Mouse (Mus musculus) adrenal gland, adult (tissue): ENCODE results near the gene Arhgap23.

Experiments
- DNase-seq, 2 experiments: peaks; one replicate each; pipeline ENCODE4 v3.0.0; 2022 to 2023; ENCODE audit warnings: low spot score in 1 of 2; ENCODE audit not compliant: inconsistent age in 2 of 2

The Arhgap23 gene

DNA sequence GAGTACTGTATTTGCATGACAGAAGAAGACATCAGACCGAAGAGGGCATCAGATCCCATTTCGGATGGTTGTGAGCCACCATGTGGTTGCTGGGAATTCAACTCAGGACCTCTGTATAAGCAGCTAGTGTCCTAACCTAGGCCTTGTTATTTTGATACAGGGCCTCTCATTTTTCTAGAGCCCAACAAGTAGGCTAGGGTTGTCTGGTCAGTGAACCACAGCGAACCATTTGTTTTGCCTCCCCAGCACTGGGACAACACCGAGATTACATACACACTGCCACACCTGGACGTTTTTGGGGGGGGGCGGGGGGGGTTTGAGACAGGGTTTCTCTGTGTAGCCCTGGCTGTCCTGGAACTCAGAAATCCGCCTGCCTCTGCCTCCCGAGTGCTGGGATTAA, 18.8 kb downstream of the Arhgap23 start:
- no peak for DNase-seq

- DNase-seq: peak; percentile 95 to 98
Observed at GRCm38 (mm10) chr11:97434704-97435454, 19.5 kb downstream of the Arhgap23 start.

DNA sequence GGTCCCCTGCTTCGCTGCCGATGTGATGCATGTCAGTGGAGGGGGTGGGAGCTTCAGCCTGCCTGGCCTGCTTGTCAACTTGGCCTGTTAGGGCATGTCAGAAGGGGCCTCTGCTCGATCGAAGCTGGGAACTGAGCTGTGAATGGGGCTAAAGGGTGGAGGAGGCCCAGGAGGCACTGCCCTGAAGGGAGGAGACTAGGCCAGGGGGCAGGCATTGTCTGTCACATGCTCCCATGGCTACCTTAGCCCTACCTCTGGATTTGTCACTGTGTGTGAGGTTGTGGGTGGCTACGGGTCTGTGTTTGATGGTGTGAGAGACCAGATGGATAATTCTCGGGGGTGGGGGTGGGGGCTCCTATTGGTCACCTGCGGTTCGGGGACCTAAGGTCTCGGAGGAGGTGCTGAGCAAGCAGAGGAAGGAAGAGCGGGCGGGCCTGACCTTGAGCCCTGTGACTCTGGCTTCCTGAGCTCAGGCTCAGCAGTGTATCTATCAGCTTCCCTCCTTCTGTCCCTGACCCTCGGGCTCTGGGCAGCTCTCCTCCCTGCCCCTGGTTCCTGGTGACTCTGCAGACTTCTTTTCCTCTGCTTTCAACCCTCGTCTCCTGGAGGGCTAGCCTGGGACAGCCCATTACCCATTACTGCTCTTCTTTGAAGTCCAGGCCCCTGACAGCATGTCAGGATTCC, 20.6 kb downstream of the Arhgap23 start:
- peak; percentile 84 to 93 for DNase-seq

DNA sequence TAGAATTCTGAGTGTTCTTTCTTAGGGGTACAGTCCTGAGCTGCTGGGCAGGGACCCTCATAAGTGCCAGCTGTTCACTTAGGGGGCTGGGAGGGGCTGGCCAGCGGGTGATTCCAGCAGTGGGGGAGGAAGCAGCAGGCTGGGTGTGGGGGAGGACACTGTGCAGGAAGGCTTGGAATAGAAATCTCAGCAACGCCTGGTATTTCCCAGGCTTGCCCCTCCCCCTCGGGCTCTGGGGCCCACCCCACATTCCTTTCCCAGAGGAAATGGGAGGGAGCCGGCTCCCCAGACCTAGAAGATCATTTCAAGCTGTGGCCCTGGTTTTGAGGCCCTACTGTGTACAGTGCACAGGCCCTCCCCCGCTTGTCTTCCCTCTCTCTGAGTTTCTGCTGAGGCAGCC, 22.4 kb downstream of the Arhgap23 start:
- peak; percentile 81 to 85 for DNase-seq

- peak; percentile 61 to 73 for DNase-seq
Observed at GRCm38 (mm10) chr11:97438868-97439267, 23.5 kb downstream of the Arhgap23 start.

DNA sequence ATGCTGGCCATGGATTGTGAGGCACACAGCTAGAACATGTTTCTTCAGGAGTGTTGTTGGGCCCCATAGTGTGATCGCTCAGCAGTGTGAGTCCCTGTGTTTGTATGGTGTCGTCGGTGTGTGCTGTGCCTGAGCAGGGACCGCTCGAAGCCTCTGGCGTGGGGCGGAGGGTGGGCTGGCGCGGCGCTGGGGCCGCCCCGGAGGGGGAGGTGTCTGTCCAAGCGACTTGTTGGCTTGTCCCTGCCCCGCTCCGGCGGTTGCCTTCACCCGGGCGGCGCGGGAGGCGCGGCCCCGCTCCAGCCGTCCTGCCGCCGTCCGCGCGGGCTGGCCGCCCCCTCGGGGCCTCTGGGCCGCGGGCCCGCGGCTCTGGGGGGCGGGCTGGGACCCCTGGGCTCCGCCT, 24.6 kb downstream of the Arhgap23 start:
- peak; percentile 88 to 92 for DNase-seq

- DNase-seq: peak; percentile 52 to 79
Observed at GRCm38 (mm10) chr11:97440441-97440881, 25.1 kb downstream of the Arhgap23 start.

DNA sequence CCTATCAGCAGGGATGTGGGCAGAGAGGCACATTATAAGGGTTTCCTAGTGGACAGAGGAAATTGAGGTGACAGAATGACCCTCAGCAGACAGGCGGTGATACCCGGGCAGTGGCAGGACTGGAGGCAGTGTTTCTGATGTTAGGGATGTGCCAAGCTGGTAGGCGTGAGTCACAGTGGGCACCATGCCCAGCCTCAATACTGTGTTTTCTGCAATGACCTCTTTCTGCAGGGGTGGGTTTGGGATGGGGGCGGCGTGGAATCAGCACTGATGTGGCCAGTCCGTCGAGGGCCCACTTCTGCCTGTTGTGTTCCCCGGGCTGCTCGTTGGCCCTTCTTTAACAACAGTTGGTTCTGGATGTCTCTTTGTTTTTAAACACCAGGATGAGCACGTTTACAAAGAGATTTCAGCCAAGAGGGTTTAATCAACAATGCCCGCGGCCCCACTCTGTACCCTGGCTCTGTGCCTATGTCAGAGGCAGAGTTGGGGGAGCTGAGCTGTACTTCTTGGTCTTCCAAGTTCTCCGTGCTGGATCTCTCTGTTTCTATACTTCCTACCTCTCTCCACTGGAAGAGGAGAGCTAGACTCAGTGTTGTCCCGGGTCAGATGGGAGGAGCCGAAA, 25.8 kb downstream of the Arhgap23 start:
- peak; percentile 88 to 94 for DNase-seq

DNA sequence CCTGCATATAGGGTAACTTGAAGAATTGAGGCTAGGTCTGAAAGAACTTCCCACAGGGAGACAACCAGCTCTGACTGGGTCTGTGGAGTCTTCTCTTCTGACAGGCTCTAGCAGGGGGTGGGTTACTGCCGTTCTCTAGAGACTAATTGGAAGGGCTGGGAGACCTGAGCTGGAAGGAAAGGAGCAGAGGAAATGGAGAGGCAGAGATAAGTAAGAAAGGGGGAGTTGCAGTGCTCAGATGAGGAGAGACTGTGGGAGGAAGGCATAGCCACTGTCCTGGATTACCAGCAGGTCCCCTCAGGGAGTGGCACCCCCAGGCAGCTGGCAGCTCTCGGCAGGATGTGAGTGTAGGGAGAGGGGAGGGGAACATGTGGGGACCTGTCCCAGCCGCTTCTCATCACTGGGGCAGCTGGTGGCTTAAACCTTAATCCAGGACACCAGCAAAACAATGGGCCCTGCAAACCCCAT, 26.4 kb downstream of the Arhgap23 start:
- DNase-seq: peak in 1 of 2 experiments; percentile 57

GRCm38 (mm10) chr11:97442891-97443675, 27.8 kb downstream of the Arhgap23 start:
- no peak for DNase-seq

DNA sequence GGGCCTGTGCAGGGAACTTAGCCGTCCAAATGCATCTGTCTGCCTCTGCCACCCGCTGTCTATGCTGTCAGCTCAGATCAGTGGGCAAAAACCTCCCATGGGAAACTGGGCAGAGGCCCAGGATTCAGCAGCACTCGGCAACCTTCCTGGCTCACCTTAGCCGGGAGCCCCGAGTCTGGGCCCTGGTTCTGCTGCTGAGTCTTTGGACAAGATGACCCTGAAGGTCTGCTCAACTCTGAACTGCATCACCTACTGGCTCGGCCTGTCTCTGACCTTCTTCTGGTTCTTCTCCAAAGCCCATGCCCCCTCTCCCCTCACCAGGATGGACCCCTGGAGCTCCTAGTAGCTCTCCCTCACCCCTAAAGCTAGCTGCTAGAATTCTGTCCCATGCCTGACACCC, 30.3 kb downstream of the Arhgap23 start:
- no peak for DNase-seq

DNA sequence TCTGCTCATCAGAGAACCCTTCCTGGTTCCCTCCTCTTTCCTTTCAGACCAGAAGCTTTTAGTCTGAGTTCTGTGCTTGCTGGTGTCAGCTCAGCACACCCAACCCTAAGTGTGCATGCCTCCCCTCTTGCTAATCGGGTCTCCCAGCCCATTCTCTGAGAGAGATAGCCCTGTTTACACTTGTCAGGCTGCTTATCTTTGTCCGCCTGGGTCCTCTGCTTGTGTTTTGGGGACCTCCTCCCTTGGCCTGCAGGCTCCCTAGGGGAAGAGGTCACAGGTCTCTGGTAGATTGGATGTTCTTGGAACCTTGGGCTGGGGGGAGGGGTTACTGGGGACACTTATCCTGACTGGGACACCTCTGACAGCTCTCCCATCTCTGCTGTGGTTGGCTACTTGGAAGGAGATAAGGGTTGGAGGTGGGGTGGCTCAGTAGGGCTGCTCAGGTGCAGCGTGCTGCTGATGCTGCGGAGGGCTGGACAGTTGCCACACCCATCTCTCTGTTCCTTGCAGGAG, 30.7 kb downstream of the Arhgap23 start:
- DNase-seq: no peak

DNA sequence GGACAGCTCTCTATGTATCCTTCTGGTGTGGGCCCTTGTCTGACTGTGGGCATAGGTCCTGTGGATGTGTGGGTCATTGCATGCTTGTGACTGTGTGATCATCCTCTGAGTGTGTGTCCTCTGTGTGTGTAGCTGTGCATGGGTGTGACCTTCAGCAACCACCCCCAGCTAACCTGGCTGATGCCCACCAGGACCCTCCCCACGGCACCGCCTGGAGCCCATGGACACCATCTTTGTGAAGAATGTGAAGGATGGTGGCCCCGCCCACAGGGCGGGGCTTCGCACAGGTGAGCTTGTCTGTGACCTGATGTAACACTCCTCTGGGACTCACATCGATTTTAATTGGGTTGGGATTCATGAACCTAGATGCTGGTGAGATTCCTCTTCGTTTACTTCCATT, 32.6 kb downstream of the Arhgap23 start:
- peak in 1 of 2 experiments; percentile 53 for DNase-seq

DNA sequence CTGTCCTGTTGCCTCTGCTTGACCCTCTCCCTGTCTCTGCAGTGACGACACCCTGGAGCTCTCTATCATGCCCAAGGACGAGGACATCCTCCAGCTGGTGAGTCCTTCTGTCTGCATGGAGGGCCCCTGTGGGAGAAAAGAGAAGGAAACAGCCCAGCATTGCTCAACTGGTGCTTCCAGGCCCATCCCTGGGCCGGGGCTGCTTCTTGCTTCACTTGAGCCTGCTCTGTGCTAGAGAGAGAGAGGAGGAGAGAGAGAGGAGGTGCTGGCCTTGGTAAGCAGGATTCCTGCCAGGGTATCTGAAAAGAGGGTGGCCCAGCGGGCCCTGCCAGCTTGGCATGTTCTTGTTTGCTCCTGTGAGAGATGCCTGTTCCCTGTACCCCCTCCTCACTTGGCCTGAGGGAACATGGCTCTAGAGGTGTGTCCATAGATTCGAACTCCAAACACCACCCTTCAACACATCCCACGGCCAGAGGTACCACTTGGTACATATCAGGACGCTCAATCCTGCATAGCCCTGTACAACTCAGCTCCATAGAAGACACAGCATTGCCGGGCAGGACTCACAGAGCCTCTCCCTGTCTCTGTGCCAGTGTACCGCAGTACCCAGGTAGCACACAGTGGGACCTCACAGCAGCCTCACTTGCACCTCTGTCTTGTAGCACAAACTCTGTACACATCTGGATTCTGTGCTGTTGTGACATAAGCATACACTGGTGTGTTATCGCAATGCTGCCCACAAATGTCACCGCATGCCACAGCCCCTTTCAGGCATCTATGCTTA, 33.5 kb downstream of the Arhgap23 start:
- peak; percentile 79 to 93 for DNase-seq

DNA sequence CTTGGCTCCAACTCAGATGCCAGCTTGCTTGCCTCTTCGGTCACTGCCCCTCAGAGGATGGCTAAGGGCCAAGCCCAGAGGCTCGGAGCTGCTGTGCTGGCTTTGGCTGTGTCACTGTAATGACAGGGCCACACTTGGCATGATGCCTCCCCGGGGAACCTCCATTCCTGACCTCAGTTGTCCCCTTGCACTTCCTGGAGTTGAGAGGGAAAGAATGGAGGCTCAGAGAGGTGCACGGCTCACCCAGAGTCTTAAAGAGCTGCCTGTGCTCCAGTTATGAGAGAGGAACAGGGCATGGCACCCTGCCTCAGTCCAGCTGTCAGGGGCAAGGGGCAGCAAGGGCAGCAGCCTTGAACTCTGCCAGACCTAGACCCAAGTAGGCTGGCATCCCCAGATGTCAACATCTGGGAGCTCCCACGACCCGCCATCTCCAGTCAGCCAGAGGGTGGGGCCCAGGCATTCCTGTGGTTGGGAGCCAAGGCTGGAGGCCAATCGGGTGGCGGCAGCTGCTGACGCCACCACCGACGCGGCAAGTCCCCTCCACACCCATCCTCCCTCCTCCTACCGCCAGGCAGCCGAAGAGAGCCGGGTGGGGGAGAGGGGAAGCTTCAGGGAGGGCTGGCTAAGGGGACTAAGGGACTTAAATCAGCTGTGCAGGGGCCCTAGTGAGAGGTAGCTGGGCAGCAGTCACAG, 34.4 kb downstream of the Arhgap23 start:
- peak; percentile 91 to 96 for DNase-seq

DNA sequence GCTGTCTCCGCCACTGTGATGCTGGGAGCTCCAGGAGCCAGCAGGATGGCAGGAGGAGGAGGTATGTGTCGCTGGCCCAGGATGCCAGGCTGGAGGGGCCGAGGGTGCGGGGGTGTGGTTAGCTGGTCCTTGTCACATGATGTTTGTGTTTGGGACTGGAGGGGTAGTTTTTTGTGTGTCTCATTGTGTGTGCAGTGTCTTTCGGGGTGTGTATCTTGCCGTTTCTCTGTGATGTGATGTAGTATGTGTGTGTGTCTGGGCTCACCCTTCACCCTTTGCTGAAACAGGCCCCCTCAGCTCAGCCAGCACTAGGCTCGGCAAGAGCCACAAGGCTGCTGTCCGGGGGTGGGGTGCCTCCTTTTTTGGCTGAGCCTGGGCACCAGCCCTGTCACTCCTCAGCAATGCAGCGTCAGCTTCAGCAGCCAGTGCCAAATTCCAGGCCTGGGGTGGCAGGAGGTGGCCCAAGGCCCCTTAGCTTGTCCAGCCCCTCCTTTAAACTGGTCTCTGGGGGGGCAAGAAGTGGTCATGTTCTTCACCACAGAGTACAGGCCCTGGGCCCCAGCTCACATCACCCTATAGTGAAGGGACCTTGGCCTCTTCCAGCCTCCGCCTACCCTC, 35.1 kb downstream of the Arhgap23 start:
- peak; percentile 75 to 86 for DNase-seq

- peak in 1 of 2 experiments; percentile 50 for DNase-seq
Observed at GRCm38 (mm10) chr11:97451625-97452024, 36.3 kb downstream of the Arhgap23 start.

DNA sequence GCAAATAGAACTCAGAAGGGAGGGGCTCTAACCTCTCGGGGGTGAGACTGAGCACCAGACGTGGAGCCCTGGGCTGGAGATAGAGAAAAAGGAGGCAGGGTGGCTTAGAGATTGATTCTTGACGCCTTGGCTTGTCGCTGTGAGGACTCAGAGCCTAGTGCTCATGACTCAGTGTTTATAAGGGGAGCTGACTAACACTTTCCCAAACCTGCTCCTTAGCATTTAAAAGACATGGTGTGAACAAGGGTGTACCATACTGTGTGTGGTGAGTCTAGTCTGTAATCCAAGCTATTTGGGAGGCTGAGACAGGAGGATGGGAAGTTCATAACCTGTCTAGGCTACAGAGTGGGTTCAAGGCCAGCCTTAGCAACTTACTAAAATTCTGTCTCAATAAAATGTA, 41.8 kb downstream of the Arhgap23 start:
- DNase-seq: no peak

- no peak for DNase-seq
Observed at GRCm38 (mm10) chr11:97461307-97461820, 46.0 kb downstream of the Arhgap23 start.
